13 mouse cellular contexts compared by ENCODE assay signal in genomic region chr10:121882461-121882860, GRCm38 (mm10).
A peak's percentile ranks its signal among the peaks of the same experiment; 100 is the strongest.
DNase-seq lines count a peak whose midpoint lies in the region; ATAC-seq and TF ChIP-seq lines count a peak whose summit lies in the region.
"Had no signal": no experiment of that assay in that cellular context is flagged by ENCODE, and none has a peak within 500 bp of the region (broad histone marks: within the 10 kb centered on the region; RNA-seq: fewer than 3 reads in every experiment).

No protein-coding gene starts in this region.

- no peak overlapping the region for H3K4me3 ChIP-seq in forebrain, embryonic 12.5 days (replicated peaks)
- H3K4me3 ChIP-seq in hindbrain, postnatal 0 days (ENCODE audit: low read length) = no peak overlapping the region
- H3K4me3 ChIP-seq in neural tube, embryonic 15.5 days (replicated peaks) = no peak overlapping the region
- H3K4me3 ChIP-seq: left cerebral cortex, adult 2 months had no signal

- 0 out of 2 replicates have a peak overlapping the region, but pooled peaks have one; percentile 30 for H3K9ac ChIP-seq in forebrain, embryonic 12.5 days
- no peak overlapping the region for H3K9ac ChIP-seq in hindbrain, postnatal 0 days (replicated peaks; ENCODE audit: low read length)
- no peak overlapping the region for H3K9ac ChIP-seq in neural tube, embryonic 15.5 days (replicated peaks)

- TF ChIP-seq CTCF in hindbrain, postnatal 0 days (IDR thresholded peaks at IDR 0.05; ENCODE audit: low read depth) = no peak

- peak overlapping the region; percentile 6; the same call in 1 of the 2 replicates for H3K4me2 ChIP-seq in forebrain, embryonic 12.5 days
- H3K4me2 ChIP-seq in hindbrain, postnatal 0 days (ENCODE audit: low read depth, low read length) = no peak overlapping the region
- no peak overlapping the region for H3K4me2 ChIP-seq in neural tube, embryonic 15.5 days

- no peaks in the 10 kb centered on the region for H3K9me3 ChIP-seq in forebrain, embryonic 12.5 days
- H3K9me3 ChIP-seq in hindbrain, postnatal 0 days (ENCODE audit: low read length) = no peaks in the 10 kb centered on the region
- H3K9me3 ChIP-seq in neural tube, embryonic 15.5 days (replicated peaks) = no peaks in the 10 kb centered on the region

- no peaks in the 10 kb centered on the region for H3K27me3 ChIP-seq in forebrain, embryonic 12.5 days
- no peaks in the 10 kb centered on the region for H3K27me3 ChIP-seq in hindbrain, postnatal 0 days (ENCODE audit: insufficient read depth, low read length)
- H3K27me3 ChIP-seq in neural tube, embryonic 15.5 days (replicated peaks) = no peaks in the 10 kb centered on the region

- peak; percentile 59; the same call in 1 of the 2 replicates for ATAC-seq in forebrain, embryonic 12.5 days (ENCODE audit: low FRiP score)
- ATAC-seq in hindbrain, postnatal 0 days = no peak
- ATAC-seq in neural tube, embryonic 15.5 days (ENCODE audit: low FRiP score) = no peak
- ATAC-seq in inflammation-experienced regulatory T-cells, adult 6 months = no peak

- no peaks in the 10 kb centered on the region for H3K36me3 ChIP-seq in forebrain, embryonic 12.5 days (replicated peaks)
- no peaks in the 10 kb centered on the region for H3K36me3 ChIP-seq in hindbrain, postnatal 0 days (ENCODE audit: insufficient read depth, low read length)
- no peaks in the 10 kb centered on the region for H3K36me3 ChIP-seq in neural tube, embryonic 15.5 days

- peaks cover 45% of the 10 kb centered on the region for H3K4me1 ChIP-seq in forebrain, embryonic 12.5 days
- peaks cover 21% of the 10 kb centered on the region for H3K4me1 ChIP-seq in hindbrain, postnatal 0 days (ENCODE audit: insufficient read depth, low read length)
- H3K4me1 ChIP-seq in neural tube, embryonic 15.5 days = peaks cover 48% of the 10 kb centered on the region

- H3K27ac ChIP-seq in forebrain, embryonic 12.5 days = peak overlapping the region; percentile 62; the same call in 1 of the 2 replicates
- H3K27ac ChIP-seq in hindbrain, postnatal 0 days = peak overlapping the region; percentile 56; the same call in 1 of the 2 replicates
- peak overlapping the region; percentile 51 for H3K27ac ChIP-seq in neural tube, embryonic 15.5 days (replicated peaks)
- H3K27ac ChIP-seq: left cerebral cortex, adult 2 months had no signal

- peak; percentile 63 for DNase-seq in heart, adult 11 months
- no peak for DNase-seq in heart, adult 18-20 months
- peak; percentile 46 for DNase-seq in hindbrain, postnatal 0 days (ENCODE audit: low spot score)
- no peak for DNase-seq in cerebellum, postnatal 14 days
- no peak for DNase-seq in kidney, postnatal 4 days
- DNase-seq: adrenal gland, postnatal 36 days; cerebellum, adult 9-10 months; lung, postnatal 36 days; right cerebral cortex, postnatal 4 days had no signal

- WGBS in forebrain, embryonic 12.5 days = 8% methylated on average over 6 of the region's 6 CpGs
- WGBS in hindbrain, postnatal 0 days = 18% methylated on average over 6 of the region's 6 CpGs
- WGBS in neural tube, embryonic 15.5 days = 15% methylated on average over 6 of the region's 6 CpGs

Comparison
In these comparisons a context has a peak if more than half of its experiments do, and no peak if none do; other contexts are left out.
1. DNase-seq: peak in heart, adult 11 months (single experiment) and hindbrain, postnatal 0 days (single experiment); none in heart, adult 18-20 months (0 of 2), cerebellum, postnatal 14 days (0 of 2) and kidney, postnatal 4 days (0 of 2).
2. Peak in every context shown above with its lines, with median percentiles within 50 percentile points of each other: H3K27ac ChIP-seq.